Mouse (Mus musculus) neural tube, embryonic 14.5 days (tissue): ENCODE measurements at regions not wholly inside any gene's neighbourhood (a gene's known extent, or its start where the extent isn't known, plus 50 kb on each side); places are given as distances from the start of the nearest gene placed in this dataset.

Source experiments
- ATAC-seq: fragments of 200-750 bp; cut with Nextera tagmentation; 2 replicates; pipeline ENCODE4 v1.8.0; 2017; ENCODE audit warnings: low read depth, mild to moderate bottlenecking, moderate TSS enrichment, moderate library complexity
- H3K27ac ChIP-seq: fragments of 300-500 bp; sonication (generic); 2 replicates; pipeline ENCODE4 v1.5.1; 2014; ENCODE audit warnings: low read depth, mild to moderate bottlenecking, control low read depth, low read length, moderate library complexity, mixed read lengths
- H3K27me3 ChIP-seq: fragments of 300-500 bp; sonication (generic); 2 replicates; pipeline ENCODE4 v1.6.1; 2014; ENCODE audit warnings: low read length; ENCODE audit not compliant: control insufficient read depth, insufficient read depth
- H3K36me3 ChIP-seq: fragments of 300-500 bp; sonication (generic); 2 replicates; pipeline ENCODE4 v1.6.1; 2014; ENCODE audit warnings: low read length, mixed read lengths; ENCODE audit not compliant: control insufficient read depth, insufficient read depth
- H3K4me1 ChIP-seq: fragments of 300-500 bp; sonication (generic); 2 replicates; pipeline ENCODE4 v1.6.1; 2014; ENCODE audit warnings: low read length; ENCODE audit not compliant: control insufficient read depth, insufficient read depth
- H3K4me2 ChIP-seq: fragments of 300-500 bp; sonication (generic); 2 replicates; pipeline ENCODE4 v1.6.1; 2014; ENCODE audit warnings: mild to moderate bottlenecking, low read depth, low read length, control low read depth
- H3K4me3 ChIP-seq: fragments of 300-500 bp; sonication (generic); 2 replicates; pipeline ENCODE4 v1.5.1; 2014; ENCODE audit warnings: low read depth, low read length, control low read depth, mixed read lengths
- H3K9ac ChIP-seq: fragments of 300-500 bp; sonication (generic); replicated peaks from 2 replicates; pipeline ENCODE4 v1.6.1; 2014; ENCODE audit warnings: low read depth, mild to moderate bottlenecking, control low read depth, low read length, mixed read lengths
- H3K9me3 ChIP-seq: fragments of 300-500 bp; sonication (generic); 2 replicates; pipeline ENCODE4 v1.6.1; 2016; ENCODE audit warnings: low read length; ENCODE audit not compliant: control insufficient read depth
- WGBS: fragments of 180-500 bp; shearing (Covaris S2); extraction: QIAGEN DNeasy Blood & Tissue Kit; methylation state at CpG from one replicate; pipeline ENCODE4 v1.1.7; 2014; 5-methylcytosine and 5-hydroxymethylcytosine counted together

DNA sequence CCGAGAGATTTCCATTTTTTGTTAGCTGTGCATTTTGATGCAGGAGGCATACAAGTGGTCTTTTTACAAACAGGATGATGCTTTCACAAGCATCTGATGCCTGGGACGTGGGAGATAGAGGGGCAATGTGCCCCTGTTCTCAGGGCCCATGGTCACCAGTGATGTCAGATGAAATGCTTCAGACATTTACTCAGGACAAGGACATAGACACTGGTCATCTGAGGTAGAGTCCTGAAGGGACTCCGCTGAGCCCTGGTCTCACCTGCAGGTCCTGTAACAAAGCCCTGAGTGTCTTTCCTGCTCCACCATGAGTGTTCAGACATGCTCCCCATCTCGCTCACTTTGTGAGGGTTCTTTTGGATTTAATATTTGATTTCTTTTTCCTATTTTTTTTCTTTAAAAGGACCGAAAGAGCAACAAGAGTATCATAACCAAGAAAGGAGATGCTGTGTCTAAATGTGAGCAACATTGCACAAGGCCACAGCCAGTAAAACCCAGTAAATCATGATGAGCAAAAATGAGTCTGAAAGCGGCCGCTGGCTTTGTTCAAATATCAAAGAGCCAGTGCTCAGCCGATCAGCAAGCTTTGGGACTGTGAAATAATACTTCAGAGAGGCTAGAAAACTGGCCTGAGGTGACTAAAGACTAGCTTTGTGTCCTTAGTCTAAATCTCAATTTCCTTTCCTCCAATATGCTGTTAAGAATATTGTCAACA is 430.1 kb downstream of the Ate1 start:
- WGBS: 81% methylated on average over 8 of the region's 8 CpGs
- H3K27ac ChIP-seq: no peak overlapping the region
- no peak overlapping the region for H3K4me2 ChIP-seq
- no peaks in the 10 kb centered on the region for H3K36me3 ChIP-seq
- no peak for ATAC-seq
- H3K27me3 ChIP-seq: no peaks in the 10 kb centered on the region
- no peaks in the 10 kb centered on the region for H3K9me3 ChIP-seq
- no peak overlapping the region for H3K4me3 ChIP-seq
- H3K9ac ChIP-seq: no peak overlapping the region
- no peaks in the 10 kb centered on the region for H3K4me1 ChIP-seq

DNA sequence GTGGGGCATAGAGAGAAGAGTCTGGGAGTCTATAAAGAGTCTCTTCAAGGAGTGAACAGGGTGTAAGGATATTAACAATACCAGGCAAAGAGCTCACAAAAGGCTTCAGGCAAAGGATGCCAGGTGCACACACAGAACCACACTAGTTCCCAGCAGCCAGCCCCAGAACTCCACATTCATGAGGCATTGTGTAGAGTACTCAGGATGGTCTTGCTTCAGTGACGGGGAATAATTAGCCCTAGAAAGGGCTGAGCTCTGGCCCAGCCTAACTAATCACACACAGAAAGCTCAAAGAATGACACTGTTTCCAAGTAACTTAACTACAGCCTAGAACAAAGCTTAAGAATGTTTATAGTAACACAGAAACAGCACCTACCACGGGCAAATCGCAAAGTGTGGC is 428.2 kb downstream of the Ate1 start:
- 21% methylated on average over 3 of the region's 3 CpGs for WGBS
- Histone ChIP-seq H3K4me2 (no peak overlapping the region), H3K27me3 (no peaks in the 10 kb centered on the region), H3K27ac (no peak overlapping the region), H3K4me1 (no peaks in the 10 kb centered on the region), H3K4me3 (no peak overlapping the region), H3K36me3 (no peaks in the 10 kb centered on the region), H3K9me3 (no peaks in the 10 kb centered on the region), H3K9ac (no peak overlapping the region)
- ATAC-seq: no peak

DNA sequence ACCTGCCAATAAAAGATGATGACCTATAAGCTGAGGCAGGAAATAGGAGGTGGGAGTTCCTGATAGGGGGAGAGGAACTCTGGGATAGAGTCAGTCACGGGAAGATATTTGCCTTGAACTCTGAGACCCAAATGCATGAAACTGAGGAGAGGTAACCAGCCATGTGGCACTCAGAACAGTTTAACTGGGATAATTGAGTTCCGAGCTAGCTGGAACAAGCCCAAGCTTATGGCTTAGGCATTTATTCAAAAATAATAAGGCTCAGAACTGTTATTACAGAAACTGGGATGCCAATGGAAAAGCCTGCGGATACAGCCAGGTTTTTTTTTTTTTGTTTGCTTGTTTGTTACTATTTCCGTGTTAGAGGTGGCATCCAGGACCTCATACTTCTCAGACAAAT is 425.0 kb downstream of the Ate1 start:
- Histone ChIP-seq H3K4me1 (no peaks in the 10 kb centered on the region), H3K4me3 (no peak overlapping the region), H3K4me2 (no peak overlapping the region), H3K27ac (no peak overlapping the region), H3K9ac (no peak overlapping the region), H3K27me3 (no peaks in the 10 kb centered on the region), H3K36me3 (no peaks in the 10 kb centered on the region), H3K9me3 (no peaks in the 10 kb centered on the region)
- no peak for ATAC-seq
- 88% methylated on average over 4 of the region's 4 CpGs for WGBS

DNA sequence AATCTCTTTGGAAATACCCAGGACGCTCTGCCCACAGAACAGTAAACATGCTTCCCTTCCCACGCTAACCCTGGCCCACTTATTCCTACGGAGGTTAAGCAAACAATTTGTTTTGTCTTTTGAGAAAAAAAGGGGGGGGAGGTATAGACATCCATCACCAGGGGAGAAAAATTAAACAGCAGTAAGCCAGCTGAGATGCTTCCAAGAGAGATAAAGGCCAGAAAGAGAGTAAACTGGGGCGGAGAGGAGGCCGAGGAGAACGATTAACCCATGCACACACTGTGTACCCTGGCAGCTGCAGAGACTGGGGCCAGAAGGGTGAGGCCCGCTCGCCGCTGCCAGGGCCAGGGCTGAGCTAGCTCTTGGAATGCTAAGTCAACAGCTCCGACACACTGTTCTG is 421.6 kb downstream of the Ate1 start:
- Histone ChIP-seq H3K4me3 (no peak overlapping the region), H3K4me1 (no peaks in the 10 kb centered on the region), H3K27ac (no peak overlapping the region), H3K36me3 (no peaks in the 10 kb centered on the region), H3K27me3 (no peaks in the 10 kb centered on the region), H3K9ac (no peak overlapping the region), H3K9me3 (no peaks in the 10 kb centered on the region), H3K4me2 (no peak overlapping the region)
- no peak for ATAC-seq
- WGBS: 69% methylated on average over 10 of the region's 10 CpGs

DNA sequence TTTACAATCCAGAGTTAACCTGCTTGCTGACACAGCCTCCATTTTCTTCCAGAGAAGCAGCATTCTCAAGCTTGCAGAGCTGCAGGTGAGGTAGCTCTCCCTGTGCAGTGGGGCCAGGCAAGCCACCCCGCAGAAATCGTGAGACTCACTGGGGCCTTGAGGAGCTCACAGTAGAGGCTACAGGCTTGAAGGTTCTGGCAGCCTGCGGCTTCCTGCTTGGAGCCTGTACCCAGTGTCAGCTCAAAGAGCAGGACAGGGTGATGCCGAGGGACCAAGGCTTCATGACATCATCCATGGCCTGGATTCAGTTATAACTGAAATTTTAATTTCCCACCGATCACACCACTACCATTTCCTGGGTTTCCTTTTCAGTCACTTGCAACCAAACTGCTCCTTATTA is 417.5 kb downstream of the Ate1 start:
- WGBS: 88% methylated on average over 5 of the region's 5 CpGs
- no peaks in the 10 kb centered on the region for H3K9me3 ChIP-seq
- H3K36me3 ChIP-seq: no peaks in the 10 kb centered on the region
- H3K4me3 ChIP-seq: no peak overlapping the region
- no peaks in the 10 kb centered on the region for H3K4me1 ChIP-seq
- H3K9ac ChIP-seq: no peak overlapping the region
- H3K4me2 ChIP-seq: no peak overlapping the region
- H3K27me3 ChIP-seq: no peaks in the 10 kb centered on the region
- ATAC-seq: no peak
- no peak overlapping the region for H3K27ac ChIP-seq

DNA sequence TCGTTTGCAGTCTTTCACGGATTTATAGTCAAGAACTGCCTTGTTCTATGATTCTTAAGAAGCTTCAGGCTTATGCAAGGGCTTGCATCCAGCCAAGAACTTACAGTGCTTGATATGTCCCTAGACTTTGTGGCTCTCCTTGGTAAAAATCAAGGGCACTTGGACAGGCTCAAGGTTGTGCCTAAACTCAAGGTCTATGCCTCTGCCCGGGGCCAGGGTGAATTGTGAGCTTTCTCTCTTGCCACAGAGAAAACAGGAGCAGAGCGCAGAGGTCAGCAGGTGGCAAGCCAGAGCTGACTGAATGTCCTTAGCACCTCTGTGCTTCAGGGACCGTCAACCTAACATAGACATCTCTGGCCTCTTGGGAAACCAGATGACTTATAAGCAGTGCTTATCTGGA is 413.2 kb downstream of the Ate1 start:
- H3K4me1 ChIP-seq: no peaks in the 10 kb centered on the region
- no peaks in the 10 kb centered on the region for H3K27me3 ChIP-seq
- no peak overlapping the region for H3K27ac ChIP-seq
- no peak overlapping the region for H3K4me2 ChIP-seq
- H3K36me3 ChIP-seq: no peaks in the 10 kb centered on the region
- H3K9ac ChIP-seq: no peak overlapping the region
- H3K4me3 ChIP-seq: no peak overlapping the region
- WGBS: 86% methylated on average over 5 of the region's 5 CpGs
- ATAC-seq: no peak
- no peaks in the 10 kb centered on the region for H3K9me3 ChIP-seq

DNA sequence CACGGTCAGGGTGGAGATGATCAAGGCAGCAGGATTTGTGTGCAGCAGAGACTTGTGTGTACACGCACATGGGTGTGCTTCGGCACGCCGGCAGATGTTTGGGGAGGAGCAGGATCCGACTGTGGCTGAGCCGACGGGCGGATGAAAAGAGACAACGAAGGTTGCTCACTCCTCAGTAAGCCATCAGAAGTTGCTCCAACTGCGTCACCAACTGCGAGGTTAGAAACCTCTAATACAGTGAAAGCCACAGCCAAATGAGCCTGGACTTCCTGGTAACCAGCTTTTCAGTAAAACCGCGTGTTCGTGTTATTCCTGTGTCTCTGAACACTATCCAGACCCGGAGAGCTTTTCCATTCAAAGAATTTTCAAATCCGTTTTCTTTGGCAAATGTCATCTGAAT is 411.8 kb downstream of the Ate1 start:
- Histone ChIP-seq H3K27ac (no peak overlapping the region), H3K4me2 (no peak overlapping the region)
- WGBS: 92% methylated on average over 17 of the region's 17 CpGs

More for the DNA sequence above, 411.8 kb downstream of the Ate1 start:
- Histone ChIP-seq H3K36me3 (no peaks in the 10 kb centered on the region), H3K27me3 (no peaks in the 10 kb centered on the region), H3K9me3 (no peaks in the 10 kb centered on the region), H3K4me1 (no peaks in the 10 kb centered on the region), H3K4me3 (no peak overlapping the region), H3K9ac (no peak overlapping the region)
- no peak for ATAC-seq
